Mouse (Mus musculus) mammary gland, adult 2 months (tissue): ENCODE measurements around the gene Esrp2. TPM values are rescaled to one million over a fixed set of nuclear protein-coding genes. Genes with fewer than 3 reads are reported as not detected.

Source experiments
- polyA plus RNA-seq: library from polyadenylated mRNA; depleted of rRNA; stranded (reverse); fragments of >200 nt; gene quantifications from 2 replicates; pipeline ENCODE4 v1.2.3, GENCODE M21; 2012; ENCODE audit warnings: low replicate concordance; rRNA removed

Esrp2 gene
- 20.9 and 24.4 TPM in 2 replicates for polyA plus RNA-seq

GRCm38 (mm10) chr8:106136156-106137130, at the start of gene Esrp2:
TSS of gene Esrp2 (minus strand) at chr8:106136974.

GRCm38 (mm10) chr8:106168356-106169016, 31.7 kb upstream of the Esrp2 start, which contains the start of gene Slc7a6:
TSS of gene Slc7a6 (plus strand) at chr8:106168857.

GRCm38 (mm10) chr8:106149801-106150652, 13.3 kb upstream of the Esrp2 start, which contains the start of gene Pla2g15:
TSS of gene Pla2g15 (plus strand) at chr8:106150399.

Other genes with a start within 250 kb of the Esrp2 start
- gene Nrn1l, start 243.4 kb downstream of the Esrp2 start, polyA plus RNA-seq = 2.1 and 5.6 TPM in 2 replicates
- 44.9 and 68.5 TPM in 2 replicates for gene Pskh1, start 236.5 kb downstream of the Esrp2 start, polyA plus RNA-seq
- gene Ctrl, start 203.1 kb downstream of the Esrp2 start, polyA plus RNA-seq = 3.0 and 3.2 TPM in 2 replicates
- gene Psmb10, start 198.5 kb downstream of the Esrp2 start, polyA plus RNA-seq = 155 and 284 TPM in 2 replicates
- 4.1 and 5.4 TPM in 2 replicates for gene Lcat, start 193.6 kb downstream of the Esrp2 start, polyA plus RNA-seq
- gene Slc12a4, start 170.9 kb downstream of the Esrp2 start, polyA plus RNA-seq = 43.9 and 52.9 TPM in 2 replicates
- 0.67 and 0.73 TPM in 2 replicates for gene Dpep3, start 157.5 kb downstream of the Esrp2 start, polyA plus RNA-seq
- gene Dus2, start 145.6 kb downstream of the Esrp2 start, polyA plus RNA-seq = 16.2 and 27.0 TPM in 2 replicates
- gene Dpep2nb, start 131.0 kb downstream of the Esrp2 start, polyA plus RNA-seq = not detected in 2 replicates
- 10.0 and 17.6 TPM in 2 replicates for gene Ddx28, start 125.1 kb downstream of the Esrp2 start, polyA plus RNA-seq
- gene Nfatc3, start 78.1 kb downstream of the Esrp2 start, polyA plus RNA-seq = 29.5 and 59.1 TPM in 2 replicates
- 25.3 and 27.1 TPM in 2 replicates for gene Pla2g15, start 13.4 kb upstream of the Esrp2 start, polyA plus RNA-seq
- gene Slc7a6, start 31.9 kb upstream of the Esrp2 start, polyA plus RNA-seq = 30.1 and 60.5 TPM in 2 replicates
- gene Slc7a6os, start 74.0 kb upstream of the Esrp2 start, polyA plus RNA-seq = 14.5 and 21.3 TPM in 2 replicates
- 20.5 and 30.4 TPM in 2 replicates for gene Prmt7, start 74.0 kb upstream of the Esrp2 start, polyA plus RNA-seq
- gene Smpd3, start 201.0 kb upstream of the Esrp2 start, polyA plus RNA-seq = 14.2 TPM in 2 replicates